Mouse (Mus musculus) bone marrow macrophage, adult 2 months (primary cell): ENCODE data around the gene Dpy19l1. TPM values are rescaled to one million over a fixed set of nuclear protein-coding genes. Genes with fewer than 3 reads are reported as not detected.

Experiments
- H3K27ac ChIP-seq: 2 replicates; pipeline ENCODE4 v1.5.1; 2012; ENCODE audit warnings: low read depth, low read length; ENCODE audit not compliant: insufficient read depth
- H3K4me1 ChIP-seq: 2 replicates; pipeline ENCODE4 v1.6.1; 2012; ENCODE audit warnings: low read length; ENCODE audit not compliant: control insufficient read depth, insufficient read depth
- H3K4me3 ChIP-seq: 2 replicates; pipeline ENCODE4 v1.5.1; 2012; ENCODE audit warnings: mild to moderate bottlenecking, low read length, moderate library complexity; ENCODE audit not compliant: insufficient read depth
- CTCF ChIP-seq: IDR thresholded peaks from 2 replicates; pipeline ENCODE4 v1.5.1; 2012; ENCODE audit warnings: low read depth, mild to moderate bottlenecking, low read length, moderate library complexity
- POLR2A ChIP-seq: IDR thresholded peaks from 2 replicates; pipeline ENCODE4 v1.6.1; 2012; ENCODE audit warnings: mild to moderate bottlenecking, low read depth, low read length, borderline replicate concordance
- polyA plus RNA-seq: library from polyadenylated mRNA; stranded (reverse); fragments of >200 nt; gene quantifications from 2 replicates; pipeline ENCODE4 v1.2.4, GENCODE M21; 2012; ENCODE audit not compliant: missing spikeins, insufficient read depth, insufficient read length

The Dpy19l1 gene
- 21.7 and 26.0 TPM in 2 replicates for polyA plus RNA-seq

DNA sequence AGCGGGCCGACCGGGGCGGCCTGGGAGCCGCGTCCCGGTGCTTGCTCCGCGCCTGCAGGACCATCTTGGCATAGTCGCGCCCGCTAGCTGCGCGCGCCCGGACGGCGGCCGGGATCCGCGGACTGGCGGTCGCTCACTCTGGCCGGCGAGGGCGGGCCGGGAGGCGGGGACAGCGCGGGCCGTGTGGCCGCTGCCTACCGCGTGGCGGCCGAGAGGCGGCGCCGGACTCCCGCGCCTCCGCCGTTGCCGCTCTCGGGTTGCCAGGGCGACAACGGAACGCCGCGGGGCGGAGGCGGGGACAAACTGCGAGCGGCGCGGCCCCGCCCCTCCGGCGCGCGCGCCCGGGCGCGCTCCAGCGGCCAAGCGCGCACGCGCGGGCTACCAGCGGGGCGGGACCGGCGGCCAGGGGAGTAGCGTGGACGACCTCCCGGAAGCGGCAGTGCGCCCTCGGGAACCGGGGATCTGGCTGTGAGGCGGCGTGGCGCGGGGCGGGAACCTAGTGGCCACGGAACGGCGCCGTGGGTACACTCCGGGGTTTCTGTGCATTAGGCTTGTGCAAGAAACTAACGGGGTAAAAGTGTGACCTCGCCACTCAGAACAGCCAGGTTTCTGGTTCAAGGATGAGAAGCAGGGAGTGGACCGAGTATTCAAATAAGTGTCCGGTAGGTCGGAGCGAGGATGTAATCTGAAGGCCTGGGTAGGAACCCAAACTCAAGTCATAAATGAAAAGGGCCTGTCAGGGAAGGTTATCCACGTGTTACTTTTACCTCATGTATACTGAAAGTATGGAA, at the start of gene Dpy19l1:
Gene Dpy19l1, minus strand, starts transcription at position 74 of the 791 bp plus-strand sequence.
- Histone ChIP-seq H3K4me3 (peak within 1 kb of the TSS; percentile 100), H3K4me1 (peaks cover 37% of the 10 kb centered on the region), H3K27ac (peak within 1 kb of the TSS; percentile 83)
- TF ChIP-seq CTCF (no peak), POLR2A (peak; percentile 72)

DNA sequence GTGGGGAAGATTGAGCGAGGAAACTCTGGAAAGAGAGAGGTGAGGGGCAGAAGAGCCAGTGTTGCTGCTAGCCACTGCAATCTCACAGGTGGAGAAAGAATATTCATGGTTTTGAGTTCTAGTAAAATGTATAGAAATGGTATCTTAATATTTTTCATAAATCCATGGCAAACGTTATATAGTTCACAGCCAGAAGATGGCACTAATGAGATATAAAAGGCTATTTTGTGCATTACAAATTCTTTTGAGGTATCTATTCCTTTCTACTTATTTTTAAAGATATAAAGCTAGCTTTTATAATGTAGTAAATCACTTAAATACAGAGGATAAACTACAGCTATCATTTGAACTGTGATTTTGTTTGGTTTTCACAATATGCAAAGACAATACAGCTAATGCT, 35.2 kb upstream of the Dpy19l1 start:
- H3K4me3 ChIP-seq, result no peak overlapping the region
- no peak for TF ChIP-seq POLR2A
- no peak for TF ChIP-seq CTCF
- H3K4me1 ChIP-seq, result no peaks in the 10 kb centered on the region
- no peak overlapping the region for H3K27ac ChIP-seq

DNA sequence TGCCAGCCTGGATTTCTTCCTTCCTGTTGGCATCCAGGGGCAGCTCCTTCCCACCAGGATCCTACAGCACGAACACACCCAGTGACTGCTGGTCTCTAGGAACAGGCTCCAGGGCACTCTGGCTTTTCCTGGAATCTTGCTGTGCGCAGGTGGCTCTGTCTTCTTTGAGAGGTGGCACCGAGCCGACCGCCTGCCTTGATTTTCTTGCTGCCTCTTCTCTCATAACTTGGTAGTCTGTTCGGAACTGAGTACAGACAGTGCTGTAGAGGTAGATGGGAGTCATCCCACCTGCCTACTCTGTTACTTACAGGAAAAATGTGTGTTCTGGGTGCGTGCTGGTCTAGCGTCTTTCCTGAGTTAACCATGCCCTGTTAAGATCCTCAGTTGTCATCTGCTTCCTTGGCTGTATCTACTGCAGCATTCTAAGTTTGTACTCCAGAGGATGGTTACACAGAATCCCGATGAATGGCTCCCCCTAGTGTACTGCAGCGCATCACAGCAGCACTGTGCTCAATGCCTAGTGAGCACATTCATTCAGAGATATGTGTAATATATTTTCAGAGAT, 13.7 kb upstream of the Dpy19l1 start:
- H3K4me1 ChIP-seq, result peaks cover 23% of the 10 kb centered on the region
- TF ChIP-seq CTCF (peak; percentile 65), POLR2A (no peak)
- no peak overlapping the region for H3K27ac ChIP-seq
- no peak overlapping the region for H3K4me3 ChIP-seq

DNA sequence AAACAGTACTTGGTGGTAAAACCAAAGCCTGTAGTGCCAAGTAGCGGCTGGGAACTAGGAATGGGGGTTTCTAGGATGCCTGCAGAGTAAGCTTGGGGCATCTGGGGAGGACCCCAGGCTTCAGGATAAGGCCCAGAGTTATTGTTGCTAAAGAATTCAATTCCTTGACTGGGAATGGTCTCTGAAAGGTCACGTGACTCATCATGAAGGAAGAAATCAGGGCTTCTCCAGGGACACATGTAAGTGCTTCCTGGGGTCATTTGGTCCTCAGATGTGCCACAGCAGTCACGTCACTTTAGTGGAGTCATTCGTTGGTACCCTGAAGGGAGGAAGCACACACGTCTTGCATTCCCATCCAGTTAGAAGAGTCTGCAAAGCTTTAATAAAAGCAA, 11.1 kb upstream of the Dpy19l1 start:
- no peak overlapping the region for H3K27ac ChIP-seq
- no peak overlapping the region for H3K4me3 ChIP-seq
- TF ChIP-seq CTCF (no peak), POLR2A (no peak)
- peaks cover 36% of the 10 kb centered on the region for H3K4me1 ChIP-seq

- Histone ChIP-seq H3K27ac (no peak overlapping the region), H3K4me1 (peaks cover 36% of the 10 kb centered on the region), H3K4me3 (no peak overlapping the region)
- TF ChIP-seq POLR2A, result no peak
- no peak for TF ChIP-seq CTCF
These were observed 10.5 kb upstream of the Dpy19l1 start for GRCm38 (mm10) chr9:24513290-24514077.

DNA sequence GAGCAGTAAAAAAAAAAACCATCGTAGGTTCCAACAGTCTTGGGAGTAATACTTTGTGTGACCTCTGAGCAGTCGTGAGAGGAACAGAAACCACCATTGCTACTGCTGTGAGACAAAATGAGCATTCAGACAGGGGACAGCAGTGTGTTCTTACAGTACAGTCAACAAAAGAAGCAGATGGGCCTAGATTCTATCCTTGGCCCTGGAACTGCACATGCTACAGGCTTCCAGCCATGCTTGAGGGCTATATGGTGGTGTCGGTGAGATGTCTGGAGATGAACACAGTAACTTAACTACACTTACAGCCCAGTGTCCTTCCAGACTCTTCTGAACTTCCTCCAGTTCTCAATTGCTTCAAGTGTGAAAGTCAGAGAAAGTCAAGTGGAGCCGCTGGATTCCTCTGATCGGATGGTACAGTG, 9.2 kb upstream of the Dpy19l1 start:
- TF ChIP-seq POLR2A (no peak), CTCF (no peak)
- no peak overlapping the region for H3K27ac ChIP-seq
- peaks cover 36% of the 10 kb centered on the region for H3K4me1 ChIP-seq
- no peak overlapping the region for H3K4me3 ChIP-seq

DNA sequence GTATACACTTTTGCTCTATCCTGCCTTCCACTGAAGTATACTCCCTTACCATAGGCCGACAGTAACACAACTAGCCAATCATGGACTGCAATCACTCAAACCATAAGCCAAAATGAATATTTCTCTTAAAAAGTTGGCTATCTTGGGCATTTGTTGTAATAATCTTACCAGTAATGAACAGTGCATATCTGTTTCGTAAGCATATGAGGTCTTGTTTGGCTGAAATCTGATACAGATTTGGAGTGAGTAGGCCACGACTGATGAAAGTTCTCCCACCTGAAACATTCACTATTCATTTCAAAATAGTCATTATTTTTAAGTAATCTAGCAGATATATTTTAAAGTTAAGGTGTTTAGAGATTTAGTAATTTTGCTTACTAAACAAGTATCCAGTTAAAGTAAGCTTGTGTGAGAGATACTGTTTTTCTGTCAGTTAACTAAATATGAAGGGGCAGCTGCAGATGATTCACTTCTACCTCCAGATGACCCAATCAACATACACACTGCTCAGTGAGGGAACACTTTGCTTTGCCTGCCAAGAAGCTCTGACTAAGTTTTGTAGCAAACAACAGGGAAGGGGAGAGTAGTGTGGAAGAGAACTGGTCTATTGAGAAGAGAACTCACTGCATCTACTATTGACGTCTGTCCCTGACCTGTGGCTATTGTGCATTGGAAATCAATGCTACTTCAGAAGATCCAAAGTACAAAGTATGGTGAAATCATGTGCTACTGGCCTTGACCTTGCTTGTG, 8.6 kb upstream of the Dpy19l1 start:
- no peak for TF ChIP-seq CTCF
- no peak for TF ChIP-seq POLR2A
- Histone ChIP-seq H3K4me1 (peaks cover 36% of the 10 kb centered on the region), H3K4me3 (no peak overlapping the region), H3K27ac (no peak overlapping the region)

DNA sequence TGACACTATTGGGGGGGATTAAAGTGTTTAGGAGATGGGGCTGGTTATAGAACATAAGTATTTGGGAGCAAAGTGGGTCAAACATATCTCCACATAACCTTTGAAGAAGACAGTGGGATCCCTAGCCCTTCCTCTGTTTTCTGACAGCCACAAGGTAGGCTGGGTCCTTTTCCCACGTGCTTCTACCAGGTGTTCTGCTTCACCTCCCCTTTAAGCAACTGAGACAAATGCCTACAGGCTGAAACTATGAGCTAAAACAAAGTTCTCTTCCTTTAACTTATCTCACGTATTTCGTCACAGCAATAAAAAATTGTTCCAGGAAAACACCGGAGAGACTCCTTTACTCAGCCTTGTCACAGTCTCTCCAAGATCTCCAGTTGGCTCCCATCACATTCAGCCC, 5.9 kb upstream of the Dpy19l1 start:
- Histone ChIP-seq H3K4me3 (no peak overlapping the region), H3K4me1 (peaks cover 45% of the 10 kb centered on the region), H3K27ac (no peak overlapping the region)
- TF ChIP-seq CTCF (no peak), POLR2A (no peak)

GRCm38 (mm10) chr9:24506510-24506909, 3.6 kb upstream of the Dpy19l1 start:
- Histone ChIP-seq H3K4me1 (peaks cover 31% of the 10 kb centered on the region), H3K27ac (peak overlapping the region; percentile 37), H3K4me3 (no peak overlapping the region)
- no peak for TF ChIP-seq POLR2A
- TF ChIP-seq CTCF, result no peak
